Mouse (Mus musculus): ENCODE results near the gene Scn8a.

The Scn8a gene

GRCm38 (mm10) chr15:101069641-101070190 lies 200.1 kb downstream of the Scn8a start:
- DNase-seq (ENCODE audit: low read depth, low spot score), result no peak

GRCm38 (mm10) chr15:101070762-101071161 lies 201.1 kb downstream of the Scn8a start:
- no peak for DNase-seq (ENCODE audit: low read depth, low spot score)

- no peak for DNase-seq (ENCODE audit: low read depth, low spot score)
Observed at GRCm38 (mm10) chr15:101072736-101073135, 203.1 kb downstream of the Scn8a start.

GRCm38 (mm10) chr15:101074067-101074466 lies 204.4 kb downstream of the Scn8a start:
- no peak for DNase-seq (ENCODE audit: low read depth, low spot score)

- no peak for DNase-seq (ENCODE audit: low read depth, low spot score)
Observed at GRCm38 (mm10) chr15:101075150-101075549, 205.5 kb downstream of the Scn8a start.

- DNase-seq (ENCODE audit: low read depth, low spot score), result no peak
Observed at GRCm38 (mm10) chr15:101075656-101076055, 206.0 kb downstream of the Scn8a start.

- DNase-seq (ENCODE audit: low read depth, low spot score), result no peak
Observed at GRCm38 (mm10) chr15:101076071-101077000, 206.7 kb downstream of the Scn8a start.

- no peak for DNase-seq (ENCODE audit: low read depth, low spot score)
Observed at GRCm38 (mm10) chr15:101077001-101077812, 207.5 kb downstream of the Scn8a start.

GRCm38 (mm10) chr15:101077813-101078730 lies 208.4 kb downstream of the Scn8a start, which contains the start of gene Fignl2:
TSS of gene Fignl2 (minus strand) at chr15:101078567.
- no peak for DNase-seq (ENCODE audit: low read depth, low spot score)

- no peak for DNase-seq (ENCODE audit: low read depth, low spot score)
Observed at GRCm38 (mm10) chr15:101078731-101079156, 209.1 kb downstream of the Scn8a start.

- DNase-seq (ENCODE audit: low read depth, low spot score), result no peak
Observed at GRCm38 (mm10) chr15:101080031-101080520, 210.4 kb downstream of the Scn8a start.

- DNase-seq (ENCODE audit: low read depth, low spot score), result no peak
Observed at GRCm38 (mm10) chr15:101081035-101081548, 211.4 kb downstream of the Scn8a start.

GRCm38 (mm10) chr15:101082236-101082635 lies 212.6 kb downstream of the Scn8a start:
- DNase-seq (ENCODE audit: low read depth, low spot score), result no peak

GRCm38 (mm10) chr15:101084499-101084898 lies 214.8 kb downstream of the Scn8a start:
- DNase-seq (ENCODE audit: low read depth, low spot score), result no peak

GRCm38 (mm10) chr15:101086451-101086850 lies 216.8 kb downstream of the Scn8a start:
- DNase-seq (ENCODE audit: low read depth, low spot score), result no peak

GRCm38 (mm10) chr15:101086956-101087355 lies 217.3 kb downstream of the Scn8a start:
- DNase-seq (ENCODE audit: low read depth, low spot score), result no peak

GRCm38 (mm10) chr15:101088291-101088690 lies 218.6 kb downstream of the Scn8a start:
- DNase-seq (ENCODE audit: low read depth, low spot score), result no peak

- no peak for DNase-seq (ENCODE audit: low read depth, low spot score)
Observed at GRCm38 (mm10) chr15:101091551-101091950, 221.9 kb downstream of the Scn8a start.

- no peak for DNase-seq (ENCODE audit: low read depth, low spot score)
Observed at GRCm38 (mm10) chr15:101092121-101092828, 222.6 kb downstream of the Scn8a start.

All from WW6 (cell line).